Mouse (Mus musculus): ENCODE measurements at regions not wholly inside any gene's neighbourhood (a gene's known extent, or its start where the extent isn't known, plus 50 kb on each side); places are given as distances from the start of the nearest gene placed in this dataset.
"Not testable (repeated sequence)": the region's sequence is repeated elsewhere in the genome, so short reads cannot be mapped to it uniquely, and the experiment has no call there.

- WGBS, result 49% methylated on average over 7 of the region's 7 CpGs
- DNase-seq, result no peak
- Histone ChIP-seq H3K4me1 (ENCODE audit: control insufficient read depth, insufficient read depth, low read length) (no peaks in the 10 kb centered on the region), H3K4me3 (replicated peaks; ENCODE audit: extremely low read depth, low read depth, low read length) (no peak overlapping the region)
- TF ChIP-seq POLR2A (IDR thresholded peaks at IDR 0.05; ENCODE audit: borderline replicate concordance, extremely low read depth, low read depth, low read length) (no peak), CTCF (IDR thresholded peaks at IDR 0.05; ENCODE audit: insufficient read depth, low read length) (no peak)
Measured at GRCm38 (mm10) chr8:109336203-109336602, 157.6 kb upstream of the Pmfbp1 start.

- no peak for DNase-seq
- TF ChIP-seq POLR2A (IDR thresholded peaks at IDR 0.05; ENCODE audit: borderline replicate concordance, extremely low read depth, low read depth, low read length) (no peak), CTCF (IDR thresholded peaks at IDR 0.05; ENCODE audit: insufficient read depth, low read length) (no peak)
- WGBS, result 90% methylated on average over 14 of the region's 14 CpGs
- H3K4me3 ChIP-seq (replicated peaks; ENCODE audit: extremely low read depth, low read depth, low read length), result no peak overlapping the region
- H3K4me1 ChIP-seq (ENCODE audit: control insufficient read depth, insufficient read depth, low read length), result no peaks in the 10 kb centered on the region
Measured at GRCm38 (mm10) chr8:109338220-109338835, 155.5 kb upstream of the Pmfbp1 start.

DNA sequence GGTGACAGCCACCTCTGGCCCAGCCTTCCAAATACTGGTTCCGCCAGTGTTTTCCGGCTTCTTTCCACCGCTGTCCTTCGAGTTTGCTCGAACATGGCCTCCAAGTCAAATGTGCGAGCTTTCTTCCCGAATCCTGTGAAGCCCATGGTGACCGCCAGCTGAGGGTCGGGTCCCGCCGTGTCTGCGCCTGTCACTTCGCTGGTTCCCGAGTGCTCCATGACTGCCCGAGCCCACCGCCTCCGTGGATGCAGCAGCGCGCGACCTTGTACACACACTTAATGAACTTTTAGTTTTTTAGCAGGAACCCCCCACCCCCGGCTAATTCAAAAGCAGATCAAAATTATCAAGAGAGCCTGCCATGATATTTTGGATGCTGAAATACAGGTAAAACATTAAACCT lies 153.2 kb upstream of the Pmfbp1 start:
- 90% methylated on average over 21 of the region's 21 CpGs for WGBS
- not testable (repeated sequence) for DNase-seq; H3K4me1 ChIP-seq (ENCODE audit: control insufficient read depth, insufficient read depth, low read length); H3K4me3 ChIP-seq (replicated peaks; ENCODE audit: extremely low read depth, low read depth, low read length)

DNA sequence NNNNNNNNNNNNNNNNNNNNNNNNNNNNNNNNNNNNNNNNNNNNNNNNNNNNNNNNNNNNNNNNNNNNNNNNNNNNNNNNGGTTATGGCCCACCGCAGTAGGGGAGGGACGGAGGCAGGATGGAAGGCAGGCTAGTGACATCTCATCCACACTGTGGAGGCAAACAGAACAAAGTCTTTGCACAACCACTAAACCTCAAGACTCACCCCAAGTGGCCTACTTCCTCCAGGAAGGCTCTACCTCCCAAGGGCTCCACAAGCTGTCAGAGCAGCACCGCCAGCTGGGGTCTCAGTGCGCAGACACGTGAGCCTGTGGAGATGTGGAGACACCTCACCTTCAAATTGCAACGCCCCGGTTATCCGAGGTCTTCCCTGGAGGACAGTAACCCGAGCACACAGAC lies 138.7 kb upstream of the Pmfbp1 start:
- Histone ChIP-seq H3K4me3 (replicated peaks; ENCODE audit: extremely low read depth, low read depth, low read length) (no peak overlapping the region), H3K4me1 (ENCODE audit: control insufficient read depth, insufficient read depth, low read length) (no peaks in the 10 kb centered on the region; the same call in 1 of the 2 replicates)
- 83% methylated on average over 9 of the region's 9 CpGs for WGBS
- DNase-seq, result no peak
- no peak for TF ChIP-seq POLR2A (IDR thresholded peaks at IDR 0.05; ENCODE audit: borderline replicate concordance, extremely low read depth, low read depth, low read length)
- no peak for TF ChIP-seq CTCF (IDR thresholded peaks at IDR 0.05; ENCODE audit: insufficient read depth, low read length)

GRCm38 (mm10) chr8:109359396-109360051 lies 134.3 kb upstream of the Pmfbp1 start:
- Histone ChIP-seq H3K4me3 (replicated peaks; ENCODE audit: extremely low read depth, low read depth, low read length) (no peak overlapping the region), H3K4me1 (ENCODE audit: control insufficient read depth, insufficient read depth, low read length) (no peaks in the 10 kb centered on the region)
- WGBS, result 24% methylated on average over 16 of the region's 16 CpGs

DNA sequence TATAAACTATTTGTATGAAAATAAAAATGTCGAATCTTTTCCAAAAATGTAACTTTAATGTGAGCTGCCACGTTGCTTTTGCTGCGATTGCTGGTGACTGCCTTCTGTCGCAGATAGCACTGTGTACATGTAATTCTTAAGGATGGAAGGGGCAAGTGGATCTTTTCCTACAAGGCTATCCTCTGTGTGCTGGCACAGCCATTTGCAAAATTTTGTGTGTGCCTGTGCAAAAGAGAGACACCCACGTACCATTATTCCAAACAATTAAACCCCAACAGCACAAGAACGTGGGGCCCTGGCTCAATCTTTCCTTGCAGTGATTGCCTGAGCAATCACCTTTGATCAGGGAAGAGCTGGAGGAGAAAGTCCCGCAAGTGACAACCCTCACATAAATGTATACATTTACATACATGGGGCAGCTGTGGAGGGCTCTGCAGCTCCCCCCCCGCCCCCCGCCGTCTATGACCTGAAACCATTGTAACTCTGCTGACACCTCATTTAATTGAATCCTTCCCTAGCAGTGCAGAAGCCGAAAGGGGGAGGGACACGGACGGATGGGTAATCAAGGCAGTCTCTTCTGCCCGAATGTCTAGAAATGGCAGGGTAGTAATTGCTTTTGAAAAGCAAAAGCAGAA lies 133.6 kb upstream of the Pmfbp1 start:
- no peak for DNase-seq
- H3K4me3 ChIP-seq (replicated peaks; ENCODE audit: extremely low read depth, low read depth, low read length), result no peak overlapping the region
- H3K4me1 ChIP-seq (ENCODE audit: control insufficient read depth, insufficient read depth, low read length), result no peaks in the 10 kb centered on the region
- TF ChIP-seq CTCF (IDR thresholded peaks at IDR 0.05; ENCODE audit: insufficient read depth, low read length), result no peak
- no peak for TF ChIP-seq POLR2A (IDR thresholded peaks at IDR 0.05; ENCODE audit: borderline replicate concordance, extremely low read depth, low read depth, low read length)
- 21% methylated on average over 14 of the region's 14 CpGs for WGBS

More at GRCm38 (mm10) chr8:109359396-109360051, 134.3 kb upstream of the Pmfbp1 start:
- TF ChIP-seq POLR2A (IDR thresholded peaks at IDR 0.05; ENCODE audit: borderline replicate concordance, extremely low read depth, low read depth, low read length) (no peak), CTCF (IDR thresholded peaks at IDR 0.05; ENCODE audit: insufficient read depth, low read length) (no peak)
- no peak for DNase-seq

DNA sequence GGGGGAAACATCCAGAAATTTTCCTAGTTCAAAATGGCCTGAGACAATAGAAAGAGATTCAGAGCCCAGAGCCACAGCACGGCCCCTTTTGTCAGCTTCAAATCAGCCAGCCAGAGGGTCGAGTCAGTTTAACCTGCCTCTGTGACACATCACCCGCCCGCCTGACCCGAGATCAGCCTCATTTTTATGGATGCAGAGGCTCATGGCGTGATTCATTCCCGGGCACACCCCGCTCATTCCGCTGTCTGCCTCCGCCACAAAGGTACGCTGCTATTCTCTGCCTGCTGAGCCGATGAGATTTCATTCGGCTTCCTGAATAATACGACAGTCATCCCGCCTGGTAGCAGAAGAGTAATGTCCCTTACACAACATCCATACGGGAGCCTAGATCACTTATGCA lies 132.9 kb upstream of the Pmfbp1 start:
- DNase-seq, result no peak
- WGBS, result 15% methylated on average over 16 of the region's 16 CpGs
- H3K4me3 ChIP-seq (replicated peaks; ENCODE audit: extremely low read depth, low read depth, low read length), result no peak overlapping the region
- H3K4me1 ChIP-seq (ENCODE audit: control insufficient read depth, insufficient read depth, low read length), result no peaks in the 10 kb centered on the region
- TF ChIP-seq POLR2A (IDR thresholded peaks at IDR 0.05; ENCODE audit: borderline replicate concordance, extremely low read depth, low read depth, low read length) (no peak), CTCF (IDR thresholded peaks at IDR 0.05; ENCODE audit: insufficient read depth, low read length) (no peak)

DNA sequence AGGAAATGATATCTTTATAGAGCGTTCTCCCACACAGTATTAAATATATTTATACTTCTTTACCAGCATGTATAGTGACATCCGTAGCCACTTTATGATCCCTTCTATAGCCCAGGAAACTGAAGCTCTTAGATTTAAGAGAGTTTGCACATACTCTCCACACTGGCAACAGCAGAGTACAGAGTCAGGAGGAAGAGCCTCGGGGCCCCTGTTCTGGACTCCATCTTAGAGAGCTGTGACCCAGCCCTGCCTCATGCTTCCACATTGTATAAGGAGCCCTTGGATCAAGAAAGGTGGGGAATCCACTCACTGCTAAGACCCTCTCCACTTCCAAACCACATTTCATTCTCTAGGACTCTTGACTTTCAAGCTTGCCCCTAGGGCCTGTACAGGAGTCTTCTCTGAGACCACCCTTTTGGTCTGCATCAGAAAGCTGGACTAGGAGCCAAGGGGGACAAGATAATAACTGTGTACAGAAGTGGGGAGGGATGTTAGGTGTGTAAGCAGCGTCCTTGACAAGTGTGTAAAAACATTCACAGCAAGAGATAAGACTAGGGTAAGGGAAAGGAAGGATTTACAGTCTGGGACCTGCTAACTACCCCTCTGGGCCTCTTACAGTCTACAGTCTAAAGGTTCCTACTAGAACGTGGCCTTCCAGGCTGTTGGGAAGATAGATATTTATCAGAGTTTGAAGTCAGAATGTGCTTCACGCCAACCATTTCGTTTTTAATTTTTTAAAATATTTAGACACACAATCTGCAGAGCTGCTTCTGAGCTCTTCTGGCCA lies 132.1 kb upstream of the Pmfbp1 start:
- no peak for DNase-seq
- 65% methylated on average over 7 of the region's 7 CpGs for WGBS
- H3K4me3 ChIP-seq (replicated peaks; ENCODE audit: extremely low read depth, low read depth, low read length), result no peak overlapping the region
- no peaks in the 10 kb centered on the region for H3K4me1 ChIP-seq (ENCODE audit: control insufficient read depth, insufficient read depth, low read length)
- no peak for TF ChIP-seq POLR2A (IDR thresholded peaks at IDR 0.05; ENCODE audit: borderline replicate concordance, extremely low read depth, low read depth, low read length)
- no peak for TF ChIP-seq CTCF (IDR thresholded peaks at IDR 0.05; ENCODE audit: insufficient read depth, low read length)

- Histone ChIP-seq H3K4me3 (replicated peaks; ENCODE audit: extremely low read depth, low read depth, low read length) (no peak overlapping the region), H3K4me1 (ENCODE audit: control insufficient read depth, insufficient read depth, low read length) (no peaks in the 10 kb centered on the region)
- 89% methylated on average over 15 of the region's 15 CpGs for WGBS
- DNase-seq, result no peak
- TF ChIP-seq POLR2A (IDR thresholded peaks at IDR 0.05; ENCODE audit: borderline replicate concordance, extremely low read depth, low read depth, low read length) (no peak), CTCF (IDR thresholded peaks at IDR 0.05; ENCODE audit: insufficient read depth, low read length) (no peak)
Measured at GRCm38 (mm10) chr8:109363185-109363845, 130.5 kb upstream of the Pmfbp1 start.

All from lung, adult 2 months (tissue).